Mouse (Mus musculus) limb, embryonic 11.5 days (tissue): Measurements from ENCODE around the gene Gba2. TPM values are rescaled to one million over a fixed set of nuclear protein-coding genes. Genes with fewer than 3 reads are reported as not detected.

Source experiments
- ATAC-seq: fragments of 200-750 bp; cut with Nextera tagmentation; 2 replicates; pipeline ENCODE4 v1.8.0; 2017; ENCODE audit warnings: low read depth; ENCODE audit not compliant: insufficient number of reproducible peaks, low FRiP score, low TSS enrichment
- DNase-seq: peaks from one replicate; pipeline ENCODE4 v3.0.0-alpha.2; 2015; ENCODE audit warnings: low spot score
- H3K27ac ChIP-seq: fragments of 300-500 bp; sonication (generic); replicated peaks from 2 replicates; pipeline ENCODE4 v1.5.1; 2014; ENCODE audit warnings: low read depth, mild to moderate bottlenecking, low read length
- H3K27me3 ChIP-seq: fragments of 300-500 bp; sonication (generic); 2 replicates; pipeline ENCODE4 v1.6.1; 2014; ENCODE audit warnings: mild to moderate bottlenecking, low read length, mixed read lengths; ENCODE audit not compliant: control insufficient read depth, insufficient read depth
- H3K36me3 ChIP-seq: fragments of 300-500 bp; sonication (generic); 2 replicates; pipeline ENCODE4 v1.6.1; 2014; ENCODE audit warnings: mild to moderate bottlenecking, low read length, moderate library complexity, mixed read lengths; ENCODE audit not compliant: control insufficient read depth, insufficient read depth
- H3K4me1 ChIP-seq: fragments of 300-500 bp; sonication (generic); 2 replicates; pipeline ENCODE4 v1.6.1; 2014; ENCODE audit warnings: low read length, mixed read lengths; ENCODE audit not compliant: control insufficient read depth, insufficient read depth
- H3K4me2 ChIP-seq: fragments of 300-500 bp; sonication (generic); 2 replicates; pipeline ENCODE4 v1.6.1; 2014; ENCODE audit warnings: low read depth, mild to moderate bottlenecking, moderate library complexity; ENCODE audit not compliant: severe bottlenecking
- H3K4me3 ChIP-seq: fragments of 300-500 bp; sonication (generic); 2 replicates; pipeline ENCODE4 v1.5.1; 2014; ENCODE audit warnings: low read depth, low read length
- H3K9ac ChIP-seq: fragments of 300-500 bp; sonication (generic); 2 replicates; pipeline ENCODE4 v1.6.1; 2014; ENCODE audit warnings: mild to moderate bottlenecking, low read length
- H3K9me3 ChIP-seq: fragments of 300-500 bp; sonication (generic); 2 replicates; pipeline ENCODE4 v1.6.1; 2016; ENCODE audit warnings: low read length; ENCODE audit not compliant: control insufficient read depth
- WGBS: fragments of 180-500 bp; shearing (Covaris S2); extraction: QIAGEN DNeasy Blood & Tissue Kit; methylation state at CpG from one replicate; pipeline ENCODE4 v1.1.7; 2014; 5-methylcytosine and 5-hydroxymethylcytosine counted together
- polyA plus RNA-seq: library from polyadenylated mRNA; unstranded; fragments of >200 nt; fragmentation: Nextera tagmentation; extraction: Ambion mirVana; gene quantifications from 2 replicates; pipeline ENCODE4 v1.2.1, GENCODE M21; 2014

Gene Gba2
- polyA plus RNA-seq, 1 experiment from 2014 or later: 20.7 TPM

DNA sequence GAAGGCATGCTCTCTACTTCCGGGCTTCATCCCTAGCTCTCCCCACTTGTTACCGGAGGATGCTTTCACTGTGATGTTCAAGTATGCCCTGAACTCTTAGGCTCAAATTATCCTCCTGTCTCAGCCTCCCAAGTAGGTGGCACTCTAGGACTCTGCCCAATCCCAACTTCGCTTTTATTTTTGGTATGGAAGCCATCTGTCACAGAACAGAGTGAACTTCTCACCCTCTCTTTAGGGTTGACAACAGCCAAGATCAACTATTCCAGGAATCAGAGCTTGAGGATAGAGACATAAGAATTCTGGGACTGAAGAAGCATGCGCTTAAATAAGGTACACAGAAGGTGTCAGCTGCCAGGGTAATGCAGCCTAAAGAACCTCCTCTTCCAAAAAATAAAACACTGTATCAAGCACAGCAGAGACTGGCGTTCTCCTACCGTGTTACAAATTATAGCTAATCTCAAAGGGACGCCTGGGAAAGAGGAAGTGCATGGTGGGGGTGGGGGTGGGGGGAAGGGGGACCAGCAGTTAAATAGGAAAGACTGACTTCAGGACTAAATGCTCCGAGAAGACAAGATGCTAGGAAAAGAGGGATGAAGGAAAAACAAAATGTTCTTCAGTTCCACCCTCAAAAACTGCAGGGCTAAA, 1.3 kb downstream of the Gba2 start:
- Histone ChIP-seq H3K4me3 (peak overlapping the region; percentile 80), H3K4me1 (peaks cover 15% of the 10 kb centered on the region), H3K27ac (no peak overlapping the region), H3K36me3 (peaks cover 14% of the 10 kb centered on the region), H3K9me3 (no peaks in the 10 kb centered on the region), H3K27me3 (no peaks in the 10 kb centered on the region), H3K9ac (peak overlapping the region; percentile 17; the same call in 1 of the 2 replicates), H3K4me2 (peak overlapping the region; percentile 79)
- DNase-seq (no peak), ATAC-seq (no peak)
- WGBS: 48% methylated on average over 8 of the region's 8 CpGs

DNA sequence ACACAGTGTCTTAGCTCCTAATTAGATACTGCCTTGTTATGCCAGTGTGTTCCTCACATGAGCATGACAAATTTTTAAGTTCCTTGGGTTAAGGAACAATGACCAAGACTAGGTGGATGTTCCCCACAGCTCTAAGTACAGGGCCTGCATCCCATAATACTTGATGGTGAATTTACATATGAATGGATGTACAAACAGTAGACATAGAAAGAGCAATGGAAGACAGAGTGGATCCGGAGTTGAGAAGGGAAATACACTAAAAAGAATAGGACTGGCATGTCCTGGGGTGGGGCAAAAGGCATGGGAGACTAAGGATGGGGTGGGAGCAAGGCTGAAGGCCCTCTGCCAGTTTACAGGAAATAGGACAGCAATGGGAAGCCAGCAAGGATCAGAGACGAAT, 3.3 kb downstream of the Gba2 start:
- WGBS: 74% methylated on average over 2 of the region's 2 CpGs
- H3K4me2 ChIP-seq: no peak overlapping the region
- no peak for ATAC-seq

DNA sequence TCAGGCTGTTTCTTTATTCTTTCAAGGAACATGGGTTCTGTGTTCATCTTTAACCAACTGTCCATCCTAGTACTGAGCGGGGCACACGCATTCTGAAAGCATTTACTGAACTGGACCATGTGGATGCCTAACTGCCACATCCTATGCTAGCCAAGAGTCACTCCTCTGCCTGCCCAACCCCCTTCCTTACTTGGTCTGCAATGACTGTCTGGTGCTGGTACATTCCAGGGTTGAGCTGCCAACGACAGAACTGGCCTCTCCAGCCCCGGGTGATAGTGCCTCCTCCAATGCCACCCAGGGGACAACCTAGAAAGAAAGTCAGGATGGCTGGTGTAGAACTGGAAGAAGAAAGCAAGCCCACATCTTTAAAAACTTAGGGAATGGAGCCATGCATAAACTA, 5.1 kb downstream of the Gba2 start:
- no peaks in the 10 kb centered on the region for H3K27me3 ChIP-seq
- H3K4me1 ChIP-seq: peaks cover 7% of the 10 kb centered on the region
- H3K9me3 ChIP-seq: no peaks in the 10 kb centered on the region
- peaks cover 13% of the 10 kb centered on the region for H3K36me3 ChIP-seq
- no peak overlapping the region for H3K9ac ChIP-seq
- DNase-seq (no peak), ATAC-seq (no peak)
- H3K4me2 ChIP-seq: no peak overlapping the region
- H3K27ac ChIP-seq: no peak overlapping the region
- no peak overlapping the region for H3K4me3 ChIP-seq
- 84% methylated on average over 4 of the region's 4 CpGs for WGBS

More for the DNA sequence above, 3.3 kb downstream of the Gba2 start:
- no peaks in the 10 kb centered on the region for H3K9me3 ChIP-seq
- no peaks in the 10 kb centered on the region for H3K27me3 ChIP-seq
- no peak for DNase-seq
- H3K36me3 ChIP-seq: peaks cover 7% of the 10 kb centered on the region
- H3K27ac ChIP-seq: no peak overlapping the region
- no peak overlapping the region for H3K9ac ChIP-seq
- no peak overlapping the region for H3K4me3 ChIP-seq
- H3K4me1 ChIP-seq: peaks cover 15% of the 10 kb centered on the region

DNA sequence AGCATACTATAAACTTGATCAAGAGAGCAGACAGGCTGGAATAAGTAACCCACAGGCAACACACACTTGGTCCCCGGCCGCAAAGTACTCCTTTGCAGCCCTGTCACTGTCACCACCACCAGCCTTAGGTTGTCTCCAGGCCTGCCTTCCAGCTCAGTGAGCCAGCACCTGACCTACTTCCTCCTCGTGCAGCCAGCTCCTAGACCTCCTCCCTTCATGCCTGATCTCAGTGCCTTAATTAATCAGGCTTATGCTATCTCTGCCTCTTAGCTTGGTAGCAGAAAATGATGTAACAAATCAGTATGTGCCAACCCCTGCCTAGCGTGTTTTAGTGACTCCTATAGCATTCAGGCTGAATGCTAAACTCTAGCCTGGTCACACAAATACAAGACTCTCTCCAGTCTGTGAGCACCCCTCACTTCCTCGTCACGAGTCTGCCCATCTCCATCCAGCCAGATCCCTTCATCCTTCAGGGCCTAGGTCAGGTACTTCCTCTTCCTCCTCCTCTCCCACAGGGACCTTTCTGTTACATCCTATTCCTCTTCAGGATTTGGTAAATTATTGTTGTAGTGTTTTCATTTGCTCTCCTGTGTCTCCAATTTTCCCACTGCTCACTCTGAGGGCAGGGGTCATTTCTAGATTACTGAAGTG, 7.2 kb downstream of the Gba2 start:
- ATAC-seq: no peak
- 88% methylated on average over 6 of the region's 6 CpGs for WGBS
- DNase-seq: no peak

DNA sequence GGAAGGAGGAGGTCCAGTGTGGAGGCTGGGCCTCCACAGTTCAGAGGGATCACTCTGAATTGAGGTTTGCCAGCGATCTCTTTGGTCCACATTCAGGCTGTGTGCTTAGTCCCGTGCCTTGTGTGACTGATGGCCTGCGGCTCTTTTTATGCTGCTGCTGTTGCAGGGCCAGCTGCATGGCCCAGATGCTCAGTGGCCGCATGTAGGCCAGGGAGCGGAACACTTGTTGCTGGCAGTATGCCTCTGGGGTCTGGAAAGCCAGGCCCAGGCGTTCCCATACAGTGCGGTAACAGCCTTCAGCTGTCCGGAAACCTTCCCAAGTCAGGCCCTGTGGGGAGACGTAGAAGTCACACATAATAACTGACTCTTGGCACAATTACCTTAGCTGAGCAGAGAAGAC, 11.5 kb downstream of the Gba2 start:
- Histone ChIP-seq H3K4me2 (no peak overlapping the region), H3K27ac (no peak overlapping the region), H3K9ac (no peak overlapping the region), H3K4me3 (no peak overlapping the region), H3K36me3 (peaks cover 24% of the 10 kb centered on the region), H3K27me3 (no peaks in the 10 kb centered on the region), H3K9me3 (no peaks in the 10 kb centered on the region), H3K4me1 (no peaks in the 10 kb centered on the region)
- no peak for ATAC-seq
- WGBS: 92% methylated on average over 9 of the region's 9 CpGs
- DNase-seq: no peak

More for the DNA sequence above, 7.2 kb downstream of the Gba2 start:
- H3K36me3 ChIP-seq: peaks cover 24% of the 10 kb centered on the region
- no peak overlapping the region for H3K27ac ChIP-seq
- no peaks in the 10 kb centered on the region for H3K9me3 ChIP-seq
- H3K4me2 ChIP-seq: no peak overlapping the region
- H3K4me1 ChIP-seq: no peaks in the 10 kb centered on the region
- no peaks in the 10 kb centered on the region for H3K27me3 ChIP-seq
- no peak overlapping the region for H3K9ac ChIP-seq
- no peak overlapping the region for H3K4me3 ChIP-seq

- peaks cover 17% of the 10 kb centered on the region for H3K36me3 ChIP-seq
- WGBS: 77% methylated on average over 2 of the region's 2 CpGs
- no peak overlapping the region for H3K4me3 ChIP-seq
- no peak overlapping the region for H3K27ac ChIP-seq
- no peak overlapping the region for H3K9ac ChIP-seq
- DNase-seq (no peak), ATAC-seq (no peak)
- H3K4me1 ChIP-seq: peaks cover 18% of the 10 kb centered on the region
- no peaks in the 10 kb centered on the region for H3K9me3 ChIP-seq
- no peak overlapping the region for H3K4me2 ChIP-seq
- H3K27me3 ChIP-seq: no peaks in the 10 kb centered on the region
These were observed 14.4 kb downstream of the Gba2 start for GRCm38 (mm10) chr4:43564231-43564630.

- Histone ChIP-seq H3K4me2 (peak overlapping the region; percentile 70; the same call in 1 of the 2 replicates), H3K4me1 (peaks cover 24% of the 10 kb centered on the region), H3K9ac (no peak overlapping the region), H3K9me3 (no peaks in the 10 kb centered on the region), H3K36me3 (peaks cover 14% of the 10 kb centered on the region), H3K27me3 (no peaks in the 10 kb centered on the region), H3K4me3 (peak overlapping the region; percentile 84; the same call in 1 of the 2 replicates), H3K27ac (no peak overlapping the region)
- ATAC-seq (no peak), DNase-seq (no peak)
- WGBS: 90% methylated on average over 4 of the region's 4 CpGs
These were observed 15.1 kb downstream of the Gba2 start for GRCm38 (mm10) chr4:43563601-43563875.

DNA sequence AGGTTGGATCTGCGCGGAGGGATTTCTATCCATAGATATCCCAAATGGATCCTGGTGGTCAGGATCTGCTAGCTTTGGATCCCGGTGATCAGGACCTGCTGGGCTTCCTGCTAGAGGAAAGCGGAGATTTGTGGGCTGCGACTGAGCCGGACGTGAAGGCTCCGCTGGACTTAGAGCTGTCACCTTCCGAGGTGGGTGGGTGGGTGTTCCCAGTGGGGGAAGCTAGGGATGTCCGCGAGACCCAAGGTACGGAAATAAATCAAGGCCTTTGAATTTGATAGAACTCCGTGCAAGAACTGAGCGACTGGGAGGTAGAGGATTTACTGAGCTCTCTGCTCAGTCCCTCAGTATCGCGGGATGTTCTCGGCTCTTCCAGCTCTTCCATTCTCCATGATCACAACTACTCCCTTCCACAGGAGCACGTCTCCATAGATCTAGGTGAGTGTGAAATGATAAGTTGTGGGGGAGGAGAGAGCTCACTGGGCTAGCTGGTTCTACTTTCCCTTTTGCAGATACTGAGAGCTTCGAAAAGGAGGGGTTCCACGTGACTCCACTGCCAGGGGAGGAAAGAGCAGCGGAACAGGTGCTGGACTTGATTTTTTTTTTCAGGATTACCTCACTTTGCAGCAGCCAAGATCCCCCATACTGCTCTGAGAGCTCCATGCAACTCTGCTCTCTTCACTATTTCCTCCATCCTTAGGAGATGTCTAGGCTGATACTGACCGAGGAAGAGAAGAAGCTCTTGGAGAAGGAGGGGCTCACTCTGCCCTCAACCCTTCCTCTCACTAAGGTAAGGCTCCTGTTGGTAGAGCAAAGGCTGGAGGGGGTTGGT, 15.7 kb downstream of the Gba2 start:
- DNase-seq (no peak), ATAC-seq (no peak)
- Histone ChIP-seq H3K36me3 (peaks cover 13% of the 10 kb centered on the region), H3K4me1 (peaks cover 29% of the 10 kb centered on the region), H3K4me2 (peak overlapping the region; percentile 70), H3K27ac (no peak overlapping the region), H3K9ac (peak overlapping the region; percentile 93), H3K9me3 (no peaks in the 10 kb centered on the region), H3K27me3 (no peaks in the 10 kb centered on the region), H3K4me3 (peak overlapping the region; percentile 84)
- 6% methylated on average over 22 of the region's 22 CpGs for WGBS
